Mouse (Mus musculus) C2C12 (cell line): ENCODE data around the gene Gal3st1.

Experiments used
- CEBPB ChIP-seq: IDR thresholded peaks from one replicate; pipeline ENCODE4 v1.6.1; 2011; ENCODE audit warnings: low read depth, mild to moderate bottlenecking, control low read depth, moderate library complexity
- CTCF ChIP-seq: IDR thresholded peaks from one replicate; pipeline ENCODE4 v1.5.1; 2011; ENCODE audit not compliant: control insufficient read depth, insufficient read depth, insufficient read length
- FOSL1 ChIP-seq: IDR thresholded peaks from one replicate; pipeline ENCODE4 v1.8.0; 2011; ENCODE audit warnings: mild to moderate bottlenecking, low read length; ENCODE audit not compliant: poor library complexity, insufficient read depth, severe bottlenecking
- MAX ChIP-seq: IDR thresholded peaks from one replicate; pipeline ENCODE4 v1.6.1; 2011; ENCODE audit warnings: mild to moderate bottlenecking, control low read depth
- MYOD1 ChIP-seq: IDR thresholded peaks from one replicate; pipeline ENCODE4 v1.6.1; 2011; ENCODE audit warnings: low read depth; ENCODE audit not compliant: control insufficient read depth, insufficient read length
- MYOG ChIP-seq: IDR thresholded peaks from one replicate; pipeline ENCODE4 v1.6.1; 2011; ENCODE audit not compliant: control insufficient read depth, insufficient read length; ENCODE audit errors: extremely low read depth
- USF1 ChIP-seq: IDR thresholded peaks from one replicate; pipeline ENCODE4 v1.6.1; 2011; ENCODE audit warnings: low read depth, mild to moderate bottlenecking, control low read depth, moderate library complexity

DNA sequence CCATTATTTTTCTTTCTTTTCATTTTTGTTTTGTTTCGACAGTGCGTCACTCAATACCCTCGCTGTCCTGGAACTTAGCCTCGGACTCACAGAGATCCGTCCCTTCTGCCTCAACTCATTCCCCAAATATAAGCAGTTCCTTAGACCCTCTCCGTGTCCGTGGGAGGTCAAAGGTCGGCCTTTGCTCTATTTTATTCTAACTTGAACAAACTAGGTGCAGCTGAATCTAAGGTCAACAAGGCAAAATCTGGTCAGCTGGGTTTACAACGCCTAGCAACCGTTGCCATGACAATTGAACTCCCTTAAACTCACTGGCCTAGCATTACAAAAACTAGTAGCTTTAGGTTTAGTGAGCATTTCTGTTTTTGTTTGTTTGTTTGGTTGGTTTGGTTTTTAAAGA lies 20.3 kb upstream of the Gal3st1 start:
- TF ChIP-seq CTCF (no peak), USF1 (no peak), MAX (no peak), CEBPB (no peak), MYOG (no peak), MYOD1 (no peak), FOSL1 (no peak)
